Mouse (Mus musculus) megakaryocyte, embryonic 14.5 days (primary cell): ENCODE measurements at regions not wholly inside any gene's neighbourhood (a gene's known extent, or its start where the extent isn't known, plus 50 kb on each side); places are given as distances from the start of the nearest gene placed in this dataset.

Experiments used
- FLI1 ChIP-seq: IDR thresholded peaks from 2 replicates; pipeline ENCODE4 v1.6.1; 2012; ENCODE audit warnings: low read length, inconsistent platforms, mixed read lengths
- GATA1 ChIP-seq: IDR thresholded peaks from 3 replicates; pipeline ENCODE4 v1.6.1; 2012; ENCODE audit warnings: mixed read lengths, low read length, inconsistent platforms, borderline replicate concordance

- TF ChIP-seq GATA1, result no peak
- TF ChIP-seq FLI1, result no peak
Observed at GRCm38 (mm10) chr7:136020577-136020976, 304.4 kb upstream of the Mki67 start.
